Mouse (Mus musculus) MEL (cell line): Measurements from ENCODE around the gene Hoxc5. TPM values are rescaled to one million over a fixed set of nuclear protein-coding genes. Genes with fewer than 3 reads are reported as not detected.

Source experiments
- DNase-seq: peaks from one replicate; pipeline ENCODE4 v3.0.0; 2011; ENCODE audit warnings: low read depth, low spot score
- H3K27ac ChIP-seq: 2 replicates; pipeline ENCODE4 v1.5.1; 2012; ENCODE audit warnings: low read depth, mild to moderate bottlenecking, control low read depth, low read length, moderate library complexity; ENCODE audit not compliant: control insufficient read depth
- H3K27me3 ChIP-seq, 2 experiments: fragments of 150-350 bp in 1 of 2; sonication (generic) in 1 of 2; 2 replicates each; pipeline ENCODE4 v1.6.1; 2012; ENCODE audit warnings: low read length in 2 of 2, mild to moderate bottlenecking in 2 of 2, improper control_type of control experiment in 1 of 2, moderate library complexity in 1 of 2; ENCODE audit not compliant: insufficient read depth in 2 of 2, control insufficient read depth in 1 of 2
- H3K36me3 ChIP-seq, 2 experiments: 2 replicates each; pipeline ENCODE4 v1.6.1; 2012 to 2014; ENCODE audit warnings: low read length in 2 of 2, improper control_type of control experiment in 1 of 2, inconsistent platforms in 1 of 2, mild to moderate bottlenecking in 1 of 2; ENCODE audit not compliant: insufficient read depth in 2 of 2, control insufficient read depth in 1 of 2
- H3K4me1 ChIP-seq, 2 experiments: fragments of 150-350 bp in 1 of 2; sonication (generic) in 1 of 2; 2 replicates each; pipeline ENCODE4 v1.6.1; 2012; ENCODE audit warnings: low read length in 2 of 2, improper control_type of control experiment in 1 of 2, mild to moderate bottlenecking in 1 of 2; ENCODE audit not compliant: insufficient read depth in 2 of 2, control insufficient read depth in 1 of 2
- H3K4me3 ChIP-seq, 2 experiments: fragments of 150-350 bp in 1 of 2; sonication (generic) in 1 of 2; 2 replicates each; pipeline ENCODE4 v1.5.1; 2012; ENCODE audit warnings: low read depth in 2 of 2, low read length in 2 of 2, mild to moderate bottlenecking in 2 of 2, moderate library complexity in 2 of 2, control low read depth in 1 of 2, improper control_type of control experiment in 1 of 2; ENCODE audit not compliant: control insufficient read depth in 1 of 2, insufficient read depth in 1 of 2
- H3K79me2 ChIP-seq: 2 replicates; pipeline ENCODE4 v1.6.1; 2012; ENCODE audit warnings: mild to moderate bottlenecking, low read length, moderate library complexity; ENCODE audit not compliant: control insufficient read depth, poor library complexity, insufficient read depth
- H3K9ac ChIP-seq: 2 replicates; pipeline ENCODE4 v1.6.1; 2012; ENCODE audit warnings: low read depth, mild to moderate bottlenecking, control low read depth, low read length, moderate library complexity; ENCODE audit not compliant: control insufficient read depth, poor library complexity, severe bottlenecking
- H3K9me3 ChIP-seq: fragments of 150-350 bp; sonication (generic); replicated peaks from 2 replicates; pipeline ENCODE4 v1.6.1; 2012; ENCODE audit warnings: mild to moderate bottlenecking, low read length, improper control_type of control experiment, moderate library complexity; ENCODE audit not compliant: insufficient read depth
- BHLHE40 ChIP-seq: IDR thresholded peaks from 2 replicates; pipeline ENCODE4 v1.6.1; 2012; ENCODE audit warnings: low read depth, mild to moderate bottlenecking, inconsistent platforms, low read length, improper control_type of control experiment, borderline replicate concordance
- CHD1 ChIP-seq: IDR thresholded peaks from 2 replicates; pipeline ENCODE4 v1.6.1; 2012; ENCODE audit warnings: low read depth, mild to moderate bottlenecking, inconsistent platforms, low read length, improper control_type of control experiment
- CTCF ChIP-seq, 3 experiments: IDR thresholded peaks in 2 of 3; conservative IDR thresholded peaks in 1 of 3; 2 replicates each; pipeline ENCODE4 v1.5.1; 2011 to 2012; ENCODE audit warnings: low read length in 3 of 3, low read depth in 2 of 3, mild to moderate bottlenecking in 2 of 3, improper control_type of control experiment in 1 of 3, inconsistent platforms in 1 of 3, mixed read lengths in 1 of 3, moderate library complexity in 1 of 3; ENCODE audit not compliant: control insufficient read depth in 1 of 3, insufficient read depth in 1 of 3, poor library complexity in 1 of 3, severe bottlenecking in 1 of 3
- ELF1 ChIP-seq: IDR thresholded peaks from 2 replicates; pipeline ENCODE4 v1.6.1; 2014; ENCODE audit warnings: low read depth, mild to moderate bottlenecking, inconsistent platforms, low read length, improper control_type of control experiment, moderate library complexity
- EP300 ChIP-seq, 2 experiments: IDR thresholded peaks; 2 replicates each; pipeline ENCODE4 v1.6.1; 2011; ENCODE audit warnings: improper control_type of control experiment in 2 of 2, low read length in 2 of 2, low read depth in 1 of 2, mild to moderate bottlenecking in 1 of 2
- ETS1 ChIP-seq: IDR thresholded peaks from 2 replicates; pipeline ENCODE4 v1.6.1; 2012; ENCODE audit warnings: low read depth, mild to moderate bottlenecking, inconsistent platforms, low read length, improper control_type of control experiment, moderate library complexity
- GATA1 ChIP-seq: IDR thresholded peaks from 2 replicates; pipeline ENCODE4 v1.6.1; 2011; ENCODE audit warnings: low read depth, low read length, improper control_type of control experiment
- JUND ChIP-seq: IDR thresholded peaks from 2 replicates; pipeline ENCODE4 v1.6.1; 2011; ENCODE audit warnings: low read depth, mild to moderate bottlenecking, improper control_type of control experiment, low read length
- KAT2A ChIP-seq: conservative IDR thresholded peaks from 2 replicates; pipeline ENCODE4 v1.6.1; 2012; ENCODE audit warnings: low read depth, low read length, improper control_type of control experiment, inconsistent platforms
- MAFK ChIP-seq: IDR thresholded peaks from 2 replicates; pipeline ENCODE4 v1.6.1; 2011; ENCODE audit warnings: low read depth, mild to moderate bottlenecking, low read length, improper control_type of control experiment, borderline replicate concordance
- MYC ChIP-seq: IDR thresholded peaks from 2 replicates; pipeline ENCODE4 v1.6.1; 2011; ENCODE audit warnings: low read depth, mild to moderate bottlenecking, low read length, improper control_type of control experiment, moderate library complexity
- POLR2A ChIP-seq, 2 experiments: IDR thresholded peaks; 2 replicates each; pipeline ENCODE4 v1.6.1; 2011 to 2012; ENCODE audit warnings: low read length in 2 of 2, mild to moderate bottlenecking in 2 of 2, control low read depth in 1 of 2, improper control_type of control experiment in 1 of 2, low read depth in 1 of 2, moderate library complexity in 1 of 2; ENCODE audit not compliant: control insufficient read depth in 1 of 2, insufficient read depth in 1 of 2, poor library complexity in 1 of 2
- TAL1 ChIP-seq: IDR thresholded peaks from 2 replicates; pipeline ENCODE4 v1.6.1; 2012; ENCODE audit warnings: mild to moderate bottlenecking, inconsistent platforms, low read length, moderate library complexity, mixed read lengths
- TCF12 ChIP-seq: IDR thresholded peaks from 2 replicates; pipeline ENCODE4 v1.6.1; 2014; ENCODE audit warnings: low read depth, mild to moderate bottlenecking, inconsistent platforms, low read length, improper control_type of control experiment, moderate library complexity
- USF1 ChIP-seq: IDR thresholded peaks from 2 replicates; pipeline ENCODE4 v1.6.1; 2014; ENCODE audit warnings: low read depth, mild to moderate bottlenecking, inconsistent platforms, low read length, improper control_type of control experiment, moderate library complexity
- polyA plus RNA-seq, 2 experiments: library from polyadenylated mRNA; stranded (reverse) in 1 of 2; unstranded in 1 of 2; fragments of >175 nt in 1 of 2; fragments of >200 nt in 1 of 2; gene quantifications; 2 replicates each; pipeline versions ENCODE4 v1.2.1 to v1.2.4; 2012; ENCODE audit warnings: low replicate concordance in 2 of 2, low read depth in 1 of 2; ENCODE audit not compliant: insufficient read length in 2 of 2, insufficient read depth in 1 of 2, missing spikeins in 1 of 2
- total RNA-seq: library from RNA; depleted of rRNA; stranded (reverse); fragments of 300-350 nt; gene quantifications from 2 replicates; pipeline ENCODE4 v1.2.3, GENCODE M21; 2012

Hoxc5 gene
- total and polyA plus RNA-seq, 3 experiments, result 0.46 to 3.0 TPM; not detected in 1

GRCm38 (mm10) chr15:102937036-102937666, 30.1 kb upstream of the Hoxc5 start:
- peaks cover 6 to 8% of the 10 kb centered on the region in 2 experiments for H3K27me3 ChIP-seq
- H3K27ac ChIP-seq, result no peak overlapping the region
- no peaks in the 10 kb centered on the region for H3K9me3 ChIP-seq
- H3K4me1 ChIP-seq, result no peaks in the 10 kb centered on the region
- no peaks in the 10 kb centered on the region for H3K79me2 ChIP-seq
- H3K36me3 ChIP-seq, result no peaks in the 10 kb centered on the region
- DNase-seq, result no peak
- no peak overlapping the region for H3K9ac ChIP-seq
- TF ChIP-seq CHD1 (no peak), MYC (no peak), ELF1 (no peak), TAL1 (no peak), POLR2A (IDR thresholded peaks at IDR 0.05; ENCODE audit: control insufficient read depth in 1 of 2, insufficient read depth in 1 of 2, low read depth in 1 of 2, low read length in 2 of 2, poor library complexity in 1 of 2) (no peak), KAT2A (no peak), JUND (no peak), GATA1 (no peak), TCF12 (no peak), EP300 (IDR thresholded peaks at IDR 0.05; ENCODE audit: low read depth in 1 of 2, low read length in 2 of 2) (no peak), ETS1 (no peak), CTCF (IDR thresholded peaks at IDR 0.05 in 2 of 3, conservative IDR thresholded peaks at IDR 0.05 in 1 of 3; ENCODE audit: control insufficient read depth in 1 of 3, insufficient read depth in 1 of 3, low read depth in 2 of 3, low read length in 3 of 3, poor library complexity in 1 of 3, severe bottlenecking in 1 of 3) (no peak), MAFK (no peak), BHLHE40 (no peak), USF1 (no peak)
- no peak overlapping the region for H3K4me3 ChIP-seq

- DNase-seq, result no peak
- Histone ChIP-seq H3K4me3 (no peak overlapping the region), H3K27me3 (peaks cover 0 to 8% of the 10 kb centered on the region in 2 experiments), H3K9me3 (no peaks in the 10 kb centered on the region), H3K36me3 (no peaks in the 10 kb centered on the region), H3K27ac (no peak overlapping the region), H3K4me1 (no peaks in the 10 kb centered on the region), H3K79me2 (no peaks in the 10 kb centered on the region)
- TF ChIP-seq POLR2A (IDR thresholded peaks at IDR 0.05; ENCODE audit: control insufficient read depth in 1 of 2, insufficient read depth in 1 of 2, low read depth in 1 of 2, low read length in 2 of 2, poor library complexity in 1 of 2) (no peak), ELF1 (no peak)
- TF ChIP-seq, all 39 proteins: peak for 0
- no peak overlapping the region for H3K9ac ChIP-seq
Observed at GRCm38 (mm10) chr15:102939256-102940155, 27.7 kb upstream of the Hoxc5 start.
